Mouse (Mus musculus) cerebellum, postnatal 10 days (tissue): ENCODE data around the gene Gadd45b.

Source experiments
- DNase-seq, 2 experiments: peaks; one replicate each; pipeline ENCODE4 v3.0.0; 2021; ENCODE audit warnings: mixed read lengths in 2 of 2

Gadd45b gene

DNA sequence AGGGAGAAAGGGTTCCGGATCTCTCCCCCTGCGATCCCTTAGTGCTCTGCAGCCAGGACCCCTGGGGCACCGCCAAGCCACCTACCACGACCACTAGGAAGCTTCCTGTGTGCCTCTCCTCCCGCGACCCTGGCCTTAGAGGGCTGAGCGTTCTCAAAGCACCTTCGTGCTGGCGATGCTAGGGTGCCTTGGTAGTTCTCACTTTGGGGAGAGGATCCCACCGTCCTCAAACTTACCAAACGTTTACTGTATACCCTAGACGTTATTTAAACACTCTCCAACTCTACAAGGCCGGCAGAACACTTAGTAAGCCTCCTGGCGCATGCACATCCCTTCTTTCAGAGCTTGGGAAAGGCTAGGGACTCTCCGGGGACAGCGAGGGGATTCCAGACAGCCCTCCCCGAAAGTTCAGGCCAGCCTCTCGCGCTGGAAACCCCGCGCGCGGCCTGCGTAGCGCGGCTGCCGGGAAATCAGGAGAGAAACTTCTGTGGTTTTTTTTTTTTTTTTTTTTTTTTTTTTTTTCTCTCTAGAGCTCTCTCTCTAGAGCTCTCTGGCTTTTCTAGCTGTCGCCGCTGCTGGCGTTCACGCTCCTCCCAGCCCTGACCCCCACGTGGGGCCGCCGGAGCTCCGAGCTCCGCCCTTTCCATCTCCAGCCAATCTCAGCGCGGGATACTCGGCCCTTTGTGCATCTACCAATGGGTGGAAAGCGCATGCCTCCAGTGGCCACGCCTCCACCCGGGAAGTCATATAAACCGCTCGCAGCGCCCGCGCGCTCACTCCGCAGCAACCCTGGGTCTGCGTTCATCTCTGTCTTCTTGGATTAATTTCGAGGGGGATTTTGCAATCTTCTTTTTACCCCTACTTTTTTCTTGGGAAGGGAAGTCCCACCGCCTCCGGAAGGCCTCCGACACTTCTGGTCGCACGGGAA, at the start of gene Gadd45b:
TSS of gene Gadd45b (plus strand) at position 775 of the 928 bp plus-strand sequence.
- DNase-seq = peak; percentile 100

DNA sequence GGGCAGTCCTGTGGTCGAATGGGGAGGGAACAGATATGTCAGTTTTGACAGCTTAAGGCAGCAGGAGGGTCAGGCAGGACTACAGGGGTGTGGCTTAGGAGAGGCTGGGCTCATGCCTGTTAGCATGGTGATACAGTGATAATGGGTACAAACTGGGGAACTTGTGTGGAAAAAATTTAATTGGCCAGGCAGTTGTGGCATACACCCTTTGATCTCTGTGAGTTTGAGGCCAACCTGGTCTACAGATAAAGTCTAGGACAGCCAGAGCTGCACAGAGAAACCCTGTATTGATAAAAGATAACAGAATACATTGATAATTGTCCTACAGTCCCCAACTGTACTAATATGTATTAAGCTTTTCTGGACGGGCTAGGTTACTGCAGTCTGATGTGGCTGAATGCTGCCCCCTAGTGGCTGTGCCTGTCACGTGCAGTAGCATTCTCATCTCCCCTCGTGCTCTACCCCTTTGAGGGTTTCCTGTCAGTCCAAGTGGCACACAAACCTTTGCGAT, 49.7 kb upstream of the Gadd45b start:
- peak; percentile 83 to 88 for DNase-seq

DNA sequence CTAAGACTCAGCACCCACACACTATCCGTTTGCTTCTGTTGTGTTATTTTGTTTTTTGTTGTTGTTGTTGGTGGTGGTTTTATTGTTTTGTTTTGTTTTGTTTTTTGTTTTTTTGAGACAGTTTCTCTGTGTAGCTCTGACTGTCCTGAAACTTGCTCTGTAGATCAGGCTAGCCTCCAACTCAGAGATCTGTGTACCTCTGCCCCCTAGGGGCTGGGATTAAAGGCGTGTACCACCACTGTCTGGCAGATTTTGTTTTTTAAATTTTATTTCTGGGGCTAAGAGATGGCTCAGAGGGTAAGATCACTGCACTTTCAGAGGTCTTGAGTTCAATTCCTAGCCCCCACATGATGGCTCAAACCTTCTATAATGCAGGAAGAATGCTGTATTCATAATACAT, 49.0 kb upstream of the Gadd45b start:
- no peak for DNase-seq

DNA sequence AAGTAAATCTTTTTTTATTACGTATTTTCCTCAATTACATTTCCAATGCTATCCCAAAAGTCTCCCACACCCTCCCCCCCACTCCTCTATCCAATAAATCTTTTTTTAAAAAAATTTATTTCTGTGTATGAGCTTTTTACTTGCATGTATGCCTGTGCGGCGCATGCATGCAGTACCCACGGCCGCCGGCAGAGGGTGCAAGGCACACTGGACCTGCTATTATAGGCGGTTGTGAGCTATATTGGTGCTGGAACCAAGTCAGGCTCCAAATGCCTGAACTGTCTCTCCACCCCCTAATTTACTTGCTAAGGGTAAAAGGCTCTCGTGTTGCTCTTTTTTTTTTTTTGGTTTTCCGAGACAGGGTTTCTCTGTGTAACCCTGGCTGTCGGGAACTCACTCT, 48.6 kb upstream of the Gadd45b start:
- DNase-seq = peak; percentile 88 to 91

DNA sequence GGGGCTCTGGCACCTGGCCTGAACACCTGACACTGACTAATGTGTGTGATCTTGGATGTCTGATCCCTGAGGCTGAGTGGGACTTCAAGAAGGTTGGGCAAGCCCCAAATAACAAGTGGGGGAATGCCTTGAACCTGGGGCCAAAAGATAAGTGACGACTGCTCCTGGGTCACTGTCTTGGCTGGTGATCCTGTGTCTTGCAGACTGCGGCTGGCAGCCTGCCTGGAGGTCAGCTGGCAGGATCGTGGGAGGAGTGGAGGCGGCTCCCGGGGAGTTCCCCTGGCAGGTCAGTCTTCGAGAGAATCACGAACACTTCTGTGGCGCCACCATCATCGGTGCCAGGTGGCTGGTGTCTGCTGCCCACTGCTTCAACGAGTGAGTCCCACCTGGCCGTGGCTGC, 42.7 kb upstream of the Gadd45b start:
- DNase-seq = peak; percentile 85 to 88

DNA sequence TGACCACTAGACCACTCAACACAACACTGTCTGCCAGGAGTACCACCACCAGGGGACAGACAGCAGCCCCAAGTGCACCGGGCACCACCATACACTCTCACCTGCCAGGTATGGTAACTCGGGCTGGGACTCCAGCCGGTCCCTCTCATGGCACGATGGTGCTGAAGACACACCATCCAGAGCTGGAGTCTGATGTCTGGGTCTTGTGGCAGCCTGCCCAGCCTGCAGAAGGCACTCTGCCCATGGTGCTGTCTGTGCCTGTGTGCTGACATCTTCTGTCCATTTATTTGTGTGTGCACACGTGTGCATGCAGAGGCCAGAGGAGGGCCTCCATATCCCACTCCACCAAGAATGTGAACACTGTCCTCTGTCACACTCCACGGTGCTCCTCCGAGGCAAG, 34.8 kb upstream of the Gadd45b start:
- DNase-seq = peak; percentile 54 to 56

DNA sequence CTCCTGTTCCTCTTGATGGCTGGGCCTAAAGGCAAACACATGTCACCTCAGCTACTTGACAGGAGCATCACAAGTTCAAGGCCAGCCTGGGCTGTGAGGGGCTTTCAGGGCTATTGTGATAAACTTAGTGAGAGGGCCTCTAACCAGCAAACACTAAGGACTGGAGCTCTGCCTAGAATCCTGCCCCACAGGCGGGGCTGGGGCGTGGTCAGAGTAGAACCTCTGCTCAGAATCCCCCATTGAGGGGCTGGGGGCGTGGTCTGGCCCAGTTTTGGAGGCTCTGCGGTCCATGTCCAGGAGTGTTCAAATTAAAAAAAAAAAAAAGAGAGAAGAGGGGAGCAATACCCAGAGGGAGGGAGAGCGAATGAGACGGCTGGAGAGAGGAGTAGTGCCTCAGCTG, 34.2 kb upstream of the Gadd45b start:
- no peak for DNase-seq

DNA sequence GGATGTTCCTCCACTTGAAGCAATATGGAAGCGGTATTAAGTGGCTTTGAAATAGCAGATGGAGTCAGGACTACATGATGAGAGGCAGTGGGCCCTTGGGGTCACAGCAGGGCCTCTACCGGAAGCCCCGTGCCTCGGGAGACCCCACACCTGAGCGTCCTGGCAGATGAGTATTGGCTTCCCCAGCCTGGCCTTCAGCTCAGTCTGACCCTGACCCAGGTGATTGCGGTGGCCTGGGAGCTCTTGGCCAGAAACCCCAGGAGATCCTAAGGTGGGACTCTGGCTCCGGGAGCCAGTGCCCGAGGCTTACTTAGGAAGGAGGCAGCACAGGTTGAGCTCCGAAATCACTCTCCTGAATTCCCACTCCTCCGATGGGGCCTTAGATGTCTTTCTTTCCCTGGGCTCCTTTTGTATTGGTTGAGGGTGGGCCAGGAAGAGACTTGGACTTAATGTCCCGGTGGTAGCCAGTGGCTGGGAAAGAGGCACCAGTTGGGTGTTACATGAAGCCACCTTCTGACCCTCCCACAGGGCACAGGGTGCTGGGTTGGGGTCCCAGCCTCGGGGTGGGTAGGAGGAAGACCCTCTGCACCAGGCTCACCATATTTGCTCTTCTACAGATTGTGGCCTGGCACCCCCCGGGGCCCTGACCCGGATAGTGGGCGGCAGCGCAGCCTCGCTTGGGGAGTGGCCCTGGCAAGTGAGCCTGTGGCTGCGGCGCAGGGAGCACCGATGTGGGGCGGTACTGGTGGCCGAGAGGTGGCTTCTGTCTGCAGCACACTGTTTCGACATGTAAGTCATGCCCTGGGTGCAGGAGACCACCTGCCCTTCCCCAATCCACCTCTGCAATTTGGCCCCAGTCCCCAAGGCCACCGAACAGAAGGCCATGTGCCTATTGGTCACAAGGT, 33.0 kb upstream of the Gadd45b start:
- DNase-seq = no peak

DNA sequence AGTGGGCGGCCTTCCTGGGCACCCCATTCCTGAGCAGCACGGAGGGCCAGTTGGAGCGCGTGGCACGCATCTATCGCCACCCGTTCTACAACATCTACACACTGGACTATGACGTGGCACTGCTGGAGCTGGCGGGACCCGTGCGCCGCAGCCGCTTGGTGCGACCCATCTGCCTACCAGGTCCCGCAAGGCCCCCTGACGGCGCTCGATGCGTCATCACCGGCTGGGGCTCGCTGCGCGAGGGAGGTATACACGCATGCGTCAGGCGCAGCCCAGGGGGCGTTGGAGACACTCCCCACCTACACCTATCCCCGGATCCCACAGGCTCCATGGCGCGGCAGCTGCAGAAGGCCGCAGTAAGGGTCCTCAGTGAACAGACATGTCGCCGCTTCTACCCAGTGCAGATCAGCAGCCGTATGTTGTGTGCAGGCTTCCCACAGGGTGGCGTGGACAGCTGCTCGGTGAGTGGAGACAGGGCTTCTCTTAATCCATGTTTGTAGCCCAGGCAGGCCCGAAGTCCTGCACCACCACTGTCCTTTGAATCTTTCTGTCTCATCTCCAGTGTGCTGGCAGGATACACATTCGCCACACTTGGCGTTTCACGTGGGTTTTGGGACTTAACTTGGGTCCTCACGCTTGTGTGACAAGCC, 31.9 kb upstream of the Gadd45b start:
- DNase-seq = peak in 1 of 2 experiments; percentile 46

DNA sequence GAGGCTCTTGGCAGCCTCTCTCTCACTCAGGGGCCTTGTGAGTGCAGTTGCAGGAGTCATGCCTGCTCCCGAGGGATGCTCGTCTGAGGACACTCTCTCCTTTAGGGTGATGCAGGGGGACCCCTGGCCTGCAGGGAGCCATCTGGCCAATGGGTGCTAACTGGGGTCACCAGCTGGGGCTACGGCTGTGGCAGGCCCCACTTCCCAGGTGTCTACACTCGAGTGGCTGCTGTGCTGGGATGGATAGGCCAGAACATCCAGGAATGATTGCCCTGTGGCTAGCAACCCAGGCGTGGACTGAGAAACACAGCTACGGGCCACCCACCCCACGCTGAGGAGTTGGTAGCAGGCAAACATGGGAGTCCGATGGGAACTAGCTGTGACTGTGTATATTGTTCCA, 30.8 kb upstream of the Gadd45b start:
- DNase-seq = peak in 1 of 2 experiments; percentile 40

DNA sequence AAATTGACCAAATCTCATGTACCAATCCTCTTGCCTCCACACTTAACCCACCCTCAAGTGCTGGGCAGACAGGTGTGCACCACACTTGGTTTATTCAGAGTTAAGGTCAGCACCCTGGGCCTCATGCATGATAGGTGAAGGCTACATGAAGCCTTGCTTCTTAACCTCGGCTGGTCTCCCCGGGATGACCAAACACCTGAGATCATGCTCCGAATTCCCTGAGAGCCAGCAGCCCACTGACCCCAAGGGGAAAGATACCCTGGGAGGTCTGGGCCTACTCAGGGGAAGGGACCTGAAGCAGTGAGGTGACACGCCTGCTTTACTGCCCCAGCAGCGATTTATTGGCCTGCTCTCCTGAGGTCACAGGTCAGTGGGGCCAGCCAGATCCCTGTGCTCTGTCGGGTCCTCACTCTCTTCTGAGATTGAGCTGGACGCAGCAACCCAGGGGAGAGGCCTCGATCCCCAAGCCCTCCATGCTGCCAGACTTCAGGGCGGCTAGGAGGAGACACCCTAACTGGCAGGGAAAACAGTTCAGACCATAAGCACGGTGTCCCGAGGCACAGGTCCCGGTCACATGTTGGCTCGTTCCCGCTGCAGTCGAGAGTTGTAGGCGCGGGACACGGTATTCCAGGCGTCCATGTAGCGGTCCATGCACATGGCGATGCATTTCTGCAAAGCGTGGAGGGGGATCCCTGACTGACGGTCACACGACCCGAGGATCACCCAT, 30.1 kb upstream of the Gadd45b start:
- DNase-seq = peak; percentile 40 to 44

DNA sequence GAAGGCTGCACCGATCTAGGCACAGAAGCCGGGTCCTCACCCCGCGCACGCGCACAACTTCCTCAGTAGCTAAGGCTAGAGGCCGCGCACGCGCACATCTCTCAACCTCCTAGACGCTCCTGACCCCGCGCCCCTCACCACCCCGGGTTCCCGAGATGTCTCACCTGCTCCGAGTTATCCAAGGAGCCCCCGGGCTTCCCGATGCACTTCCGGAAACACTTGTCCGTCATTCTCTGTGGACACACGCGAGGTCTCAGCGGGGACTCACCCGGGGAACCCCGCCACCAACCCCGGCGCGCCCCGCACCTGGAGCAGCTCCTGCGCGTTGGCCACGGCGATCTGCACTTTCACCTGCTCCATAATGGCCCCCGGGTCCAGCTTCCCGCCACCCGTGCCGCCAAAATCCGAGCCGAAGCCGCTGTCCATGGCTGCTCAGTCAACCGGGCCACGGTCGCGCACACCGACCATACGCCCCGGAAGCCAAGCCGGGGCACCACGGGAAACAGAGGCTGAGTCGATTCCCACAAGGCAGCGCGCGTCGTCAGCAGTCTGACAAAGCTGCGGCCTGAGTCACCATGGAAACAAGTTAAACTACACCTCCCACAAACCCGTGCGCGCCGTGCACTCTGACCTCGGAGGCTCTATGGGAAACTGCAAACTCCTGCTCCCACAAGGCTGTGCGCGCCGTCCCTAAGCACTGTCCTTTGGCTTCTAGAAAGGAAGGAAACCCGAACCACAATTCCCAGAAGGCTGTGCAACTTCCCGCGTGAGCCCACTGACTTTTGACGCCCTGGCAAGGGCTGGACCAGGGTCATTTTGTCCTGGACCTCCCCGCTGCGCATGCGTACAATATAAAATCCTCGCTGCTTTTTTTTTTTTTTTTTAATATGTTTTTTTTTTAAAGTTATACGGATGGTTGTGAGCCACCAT, 29.3 kb upstream of the Gadd45b start, which contains the start of gene Timm13:
TSS of gene Timm13 (minus strand) at position 652 of the 930 bp plus-strand sequence.
- peak; percentile 97 to 98 for DNase-seq

DNA sequence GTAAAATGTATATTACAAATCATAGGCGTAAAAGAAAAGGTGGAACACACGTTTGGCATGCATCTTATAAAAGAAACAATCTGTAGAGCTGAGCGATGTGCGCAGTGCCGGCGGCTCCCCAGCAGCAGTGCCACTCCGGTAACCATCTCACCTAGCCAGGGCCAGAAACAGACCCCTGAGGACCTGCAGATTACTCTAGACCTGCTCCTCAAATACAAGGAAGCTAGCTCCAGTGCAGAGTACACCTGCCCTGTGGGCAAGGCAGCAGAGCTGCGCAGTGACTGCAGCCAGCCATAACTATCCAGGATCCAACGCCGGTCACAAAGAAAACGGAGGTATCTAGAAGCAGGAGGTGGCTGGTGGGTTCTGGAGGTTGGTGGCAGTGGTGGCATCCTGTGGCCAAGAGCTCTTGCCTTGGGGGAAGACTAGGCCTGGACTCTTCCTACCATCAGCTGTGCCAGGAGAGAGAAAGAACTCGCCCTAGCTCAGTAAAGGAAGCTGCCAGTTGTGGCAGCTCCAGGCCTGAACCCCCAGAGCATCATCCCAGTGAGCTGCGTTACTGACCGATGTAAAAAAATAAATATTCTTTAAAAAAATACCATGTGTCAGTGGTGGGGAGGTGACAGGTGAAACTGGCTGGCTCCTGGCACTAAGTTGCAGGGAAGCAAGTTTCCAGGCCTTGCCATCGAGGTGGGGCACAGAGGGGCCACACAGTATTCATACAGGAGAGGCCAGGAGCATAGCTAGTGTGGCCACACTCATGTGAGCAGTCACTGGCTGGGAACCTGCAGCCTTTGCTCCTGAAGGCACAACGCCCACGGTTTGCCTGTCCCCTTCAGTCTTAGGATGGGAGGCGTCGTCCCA, 28.2 kb upstream of the Gadd45b start:
- DNase-seq = no peak

DNA sequence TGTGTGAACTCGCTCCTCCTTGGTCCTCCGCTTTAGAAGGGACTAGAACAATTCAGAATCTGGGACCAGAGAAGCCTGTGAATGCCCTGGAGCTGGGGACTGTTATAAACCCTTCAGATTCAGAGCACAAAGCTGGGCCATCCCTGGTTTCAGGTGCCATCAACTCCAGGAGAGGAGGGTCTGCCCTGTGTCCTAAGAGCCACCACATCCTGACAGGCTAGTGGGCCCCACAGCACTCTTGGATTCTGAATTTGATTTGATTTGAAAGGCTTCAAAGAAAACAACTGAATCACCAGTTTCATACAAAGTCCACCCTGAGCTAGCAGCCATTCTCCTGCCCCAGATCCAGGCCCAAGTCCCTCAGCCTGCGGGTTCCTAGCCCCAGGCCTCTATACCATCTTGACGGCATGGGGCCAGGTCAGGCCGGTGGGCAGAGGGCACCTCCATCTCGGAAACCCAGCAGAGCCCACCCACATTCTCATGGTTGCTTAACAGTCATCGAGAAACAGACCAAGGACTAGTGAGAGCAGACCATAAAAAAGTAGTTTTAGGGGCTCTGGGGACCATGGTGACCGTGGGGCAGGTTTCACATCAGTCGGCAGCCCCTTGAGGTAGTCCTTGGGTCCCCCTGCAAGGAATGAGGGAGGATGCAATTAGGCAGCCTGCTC, 27.5 kb upstream of the Gadd45b start:
- no peak for DNase-seq

DNA sequence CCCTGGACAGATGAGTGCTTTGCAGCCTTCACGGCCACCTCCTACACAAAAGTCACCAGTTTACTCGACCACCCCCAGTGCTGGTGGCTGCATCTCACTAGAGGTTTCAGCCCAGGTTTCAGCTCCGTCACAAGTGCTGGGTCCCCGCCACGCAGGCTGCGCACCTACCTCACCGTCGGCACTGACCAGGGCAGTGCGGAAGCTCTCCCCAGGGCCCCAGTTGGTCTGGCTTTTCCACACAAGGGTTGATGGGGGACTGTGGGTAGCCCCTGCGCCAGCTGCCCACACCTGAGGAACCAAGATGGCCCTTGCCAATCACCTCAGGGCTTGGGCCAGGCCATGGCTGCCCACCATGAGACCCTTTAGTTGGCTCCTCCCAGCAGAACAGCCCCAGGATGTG, 26.6 kb upstream of the Gadd45b start:
- no peak for DNase-seq

DNA sequence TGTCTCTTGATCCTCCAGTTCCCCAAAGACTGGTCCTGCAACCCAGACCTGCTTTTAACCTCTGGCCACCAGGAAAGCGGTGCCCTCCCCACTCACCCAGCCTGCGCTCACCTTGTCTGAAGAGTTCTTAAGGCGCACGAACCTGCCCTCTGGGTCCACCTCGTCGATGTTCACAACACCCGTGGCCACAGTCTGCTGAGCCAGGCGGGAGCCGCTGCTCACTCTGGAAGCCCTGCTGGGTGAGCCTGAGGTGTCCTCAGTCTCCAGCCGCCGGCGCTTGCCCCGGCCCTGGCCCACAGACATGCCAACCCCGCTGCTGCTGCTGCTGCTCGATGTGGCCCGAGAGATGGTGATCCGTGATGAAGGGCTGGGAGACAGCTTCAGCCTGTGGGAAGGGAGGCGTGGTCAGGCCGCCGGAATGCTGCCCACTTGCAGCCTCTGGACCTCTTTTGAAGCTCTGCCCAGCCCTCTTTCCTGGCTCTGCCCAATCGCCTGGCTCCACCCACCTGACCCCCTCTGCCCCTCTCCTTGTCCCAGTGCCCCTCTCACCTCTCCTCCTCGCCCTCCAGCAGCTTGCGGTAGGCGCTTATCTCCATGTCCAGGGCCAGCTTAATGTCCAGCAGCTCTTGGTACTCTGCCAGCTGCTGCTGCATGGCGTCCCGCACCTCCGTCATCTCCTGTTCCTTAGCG, 25.7 kb upstream of the Gadd45b start:
- no peak for DNase-seq

DNA sequence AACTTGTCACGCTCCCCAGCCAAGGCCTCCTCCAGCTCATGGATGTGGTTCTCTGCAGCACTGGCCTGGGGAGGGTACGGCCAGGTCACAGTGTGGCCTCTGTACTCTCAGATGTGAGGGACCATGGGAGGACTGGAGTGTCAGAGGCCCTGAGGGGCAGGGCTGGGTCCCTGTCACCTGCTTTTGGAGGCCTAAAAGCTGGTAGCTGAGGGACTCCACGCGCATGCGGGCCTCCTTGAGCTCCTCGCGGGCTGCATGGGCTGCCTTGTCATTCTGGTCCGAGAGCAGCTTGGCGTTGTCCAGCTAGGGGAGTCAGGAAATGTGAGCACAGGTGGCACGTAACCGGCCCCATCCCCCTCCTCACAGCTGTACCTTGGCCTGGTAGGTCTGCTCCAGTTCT, 25.2 kb upstream of the Gadd45b start:
- no peak for DNase-seq

DNA sequence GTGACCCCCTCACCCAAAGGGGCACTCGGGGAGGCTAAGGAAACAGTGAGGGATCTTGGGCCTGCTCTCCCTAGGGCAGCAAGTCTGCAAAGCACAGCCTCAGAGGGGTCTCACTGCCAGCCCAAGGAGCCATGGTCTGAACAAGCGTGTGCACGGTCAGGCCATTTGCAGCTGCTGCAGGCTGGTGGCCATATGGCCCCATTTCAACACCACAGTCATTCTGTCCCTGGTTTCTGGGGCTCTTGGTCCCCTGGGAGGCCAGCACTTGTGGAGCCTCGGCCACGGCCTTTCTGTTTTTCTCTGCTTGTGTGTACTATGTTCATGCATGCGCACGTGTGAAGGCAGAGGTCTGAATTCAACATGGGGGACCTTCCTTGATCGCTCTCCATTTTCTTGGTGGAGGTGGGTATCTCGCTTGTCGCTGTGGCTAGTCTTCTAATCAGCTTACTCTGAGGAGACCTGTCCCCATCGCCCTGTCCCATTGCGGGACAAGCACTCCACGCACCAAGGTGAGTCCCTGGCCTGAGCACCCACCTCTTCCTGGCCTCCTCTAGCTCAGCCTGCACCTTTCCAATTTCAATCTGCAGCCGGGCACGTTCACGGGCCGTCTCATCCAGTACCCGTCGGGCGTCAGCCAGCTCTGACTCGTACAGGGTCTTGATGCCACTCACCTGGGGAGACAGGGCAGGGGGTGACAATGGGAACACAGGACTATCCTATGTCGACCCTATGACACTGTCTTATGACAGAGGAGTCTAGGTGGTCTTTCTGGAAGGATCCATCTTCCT, 20.3 kb upstream of the Gadd45b start:
- DNase-seq = no peak
